Mouse (Mus musculus) liver, embryonic 13.5 days (tissue): ENCODE data around the gene Tlr6. TPM values are rescaled to one million over a fixed set of nuclear protein-coding genes. Genes with fewer than 3 reads are reported as not detected.

Experiments used
- ATAC-seq: fragments of 200-750 bp; cut with Nextera tagmentation; 2 replicates; pipeline ENCODE4 v1.8.0; 2017; ENCODE audit warnings: low read depth, mild to moderate bottlenecking, moderate number of reproducible peaks, moderate library complexity
- DNase-seq: peaks from one replicate; pipeline ENCODE4 v3.0.0; 2022
- H3K27ac ChIP-seq: fragments of 300-500 bp; sonication (generic); 2 replicates; pipeline ENCODE4 v1.5.1; 2015; ENCODE audit warnings: moderate library complexity, mild to moderate bottlenecking, inconsistent platforms
- H3K27me3 ChIP-seq: fragments of 300-500 bp; sonication (generic); 2 replicates; pipeline ENCODE4 v1.6.1; 2015; ENCODE audit warnings: mild to moderate bottlenecking, inconsistent platforms
- H3K36me3 ChIP-seq: fragments of 300-500 bp; sonication (generic); 2 replicates; pipeline ENCODE4 v1.6.1; 2015; ENCODE audit warnings: mild to moderate bottlenecking, inconsistent platforms
- H3K4me1 ChIP-seq: fragments of 300-500 bp; sonication (generic); replicated peaks from 2 replicates; pipeline ENCODE4 v1.6.1; 2015; ENCODE audit warnings: inconsistent platforms
- H3K4me2 ChIP-seq: fragments of 300-500 bp; sonication (generic); 2 replicates; pipeline ENCODE4 v1.6.1; 2015; ENCODE audit warnings: inconsistent platforms, mild to moderate bottlenecking, moderate library complexity
- H3K4me3 ChIP-seq: fragments of 300-500 bp; sonication (generic); replicated peaks from 2 replicates; pipeline ENCODE4 v1.5.1; 2015; ENCODE audit warnings: mild to moderate bottlenecking, inconsistent platforms
- H3K9ac ChIP-seq: fragments of 300-500 bp; sonication (generic); 2 replicates; pipeline ENCODE4 v1.6.1; 2015; ENCODE audit warnings: mild to moderate bottlenecking, inconsistent platforms
- H3K9me3 ChIP-seq: fragments of 300-500 bp; sonication (generic); replicated peaks from 2 replicates; pipeline ENCODE4 v1.6.1; 2016; ENCODE audit warnings: inconsistent platforms
- WGBS: fragments of 180-500 bp; shearing (Covaris S2); methylation state at CpG from one replicate; pipeline ENCODE4 v1.1.7; 2015; ENCODE audit not compliant: insufficient replicate concordance; 5-methylcytosine and 5-hydroxymethylcytosine counted together
- microRNA counts: library from miRNA; unstranded; fragments of <30 nt; microRNA quantifications from one replicate; lab custom pipeline; 2016
- microRNA-seq: library from miRNA; unstranded; fragments of <30 nt; microRNA quantifications from one replicate; pipeline ENCODE4, GENCODE M21; 2016
- polyA plus RNA-seq: library from polyadenylated mRNA; unstranded; fragments of >200 nt; fragmentation: Nextera tagmentation; extraction: Ambion mirVana; gene quantifications from 2 replicates; pipeline ENCODE4 v1.2.1, GENCODE M21; 2015

Gene Tlr6
- polyA plus RNA-seq, 1 experiment from 2014 or later = 0.40 TPM

- DNase-seq = no peak
- no peak overlapping the region for H3K9ac ChIP-seq
- WGBS = 58% methylated on average over 5 of the region's 5 CpGs
- no peaks in the 10 kb centered on the region for H3K27me3 ChIP-seq
- no peaks in the 10 kb centered on the region for H3K9me3 ChIP-seq
- ATAC-seq = no peak
- no peak overlapping the region for H3K27ac ChIP-seq
- H3K36me3 ChIP-seq = no peaks in the 10 kb centered on the region
- no peak overlapping the region for H3K4me2 ChIP-seq
- no peak overlapping the region for H3K4me3 ChIP-seq
- 0 out of 2 replicates have a peak, but pooled peaks cover 3% of the 10 kb centered on the region for H3K4me1 ChIP-seq
Observed at GRCm38 (mm10) chr5:64922891-64923381, 37.0 kb downstream of the Tlr6 start.

- no peaks in the 10 kb centered on the region for H3K36me3 ChIP-seq
- no peak for ATAC-seq
- no peak overlapping the region for H3K4me3 ChIP-seq
- no peak for DNase-seq
- H3K27me3 ChIP-seq = no peaks in the 10 kb centered on the region
- WGBS = 65% methylated on average over 6 of the region's 6 CpGs
- H3K4me1 ChIP-seq = no peaks in the 10 kb centered on the region
- H3K4me2 ChIP-seq = no peak overlapping the region
- H3K9me3 ChIP-seq = 0 out of 2 replicates have a peak, but pooled peaks cover 3% of the 10 kb centered on the region
- no peak overlapping the region for H3K9ac ChIP-seq
- H3K27ac ChIP-seq = no peak overlapping the region
Observed at GRCm38 (mm10) chr5:64918616-64919597, 41.0 kb downstream of the Tlr6 start.

- Histone ChIP-seq H3K27ac (no peak overlapping the region), H3K9ac (no peak overlapping the region), H3K9me3 (0 out of 2 replicates have a peak, but pooled peaks cover 3% of the 10 kb centered on the region), H3K27me3 (no peaks in the 10 kb centered on the region), H3K4me3 (no peak overlapping the region), H3K4me2 (no peak overlapping the region), H3K4me1 (no peaks in the 10 kb centered on the region), H3K36me3 (no peaks in the 10 kb centered on the region)
- no peak for DNase-seq
- ATAC-seq = no peak
- WGBS = 81% methylated on average over 11 of the region's 11 CpGs
Observed at GRCm38 (mm10) chr5:64917721-64918120, 42.2 kb downstream of the Tlr6 start.

- Histone ChIP-seq H3K9ac (no peak overlapping the region), H3K27ac (no peak overlapping the region)
Observed at GRCm38 (mm10) chr5:64917161-64917560, 42.7 kb downstream of the Tlr6 start.

GRCm38 (mm10) chr5:64908585-64909284 lies 51.2 kb downstream of the Tlr6 start:
- Histone ChIP-seq H3K4me3 (no peak overlapping the region), H3K9ac (no peak overlapping the region), H3K27me3 (no peaks in the 10 kb centered on the region), H3K36me3 (no peaks in the 10 kb centered on the region), H3K9me3 (peaks cover 7% of the 10 kb centered on the region; the same call in 1 of the 2 replicates), H3K4me2 (no peak overlapping the region), H3K27ac (no peak overlapping the region), H3K4me1 (no peaks in the 10 kb centered on the region)
- no peak for DNase-seq
- WGBS = 70% methylated on average over 6 of the region's 6 CpGs
- no peak for ATAC-seq

More at GRCm38 (mm10) chr5:64917161-64917560, 42.7 kb downstream of the Tlr6 start:
- H3K9me3 ChIP-seq = 0 out of 2 replicates have a peak, but pooled peaks cover 3% of the 10 kb centered on the region
- DNase-seq (no peak), ATAC-seq (no peak)
- WGBS = 84% methylated on average over 9 of the region's 9 CpGs
- no peaks in the 10 kb centered on the region for H3K36me3 ChIP-seq
- H3K27me3 ChIP-seq = no peaks in the 10 kb centered on the region
- H3K4me3 ChIP-seq = no peak overlapping the region
- H3K4me1 ChIP-seq = no peaks in the 10 kb centered on the region
- no peak overlapping the region for H3K4me2 ChIP-seq

- no peak overlapping the region for H3K9ac ChIP-seq
- no peaks in the 10 kb centered on the region for H3K36me3 ChIP-seq
- peaks cover 7% of the 10 kb centered on the region; the same call in 1 of the 2 replicates for H3K9me3 ChIP-seq
- H3K4me3 ChIP-seq = no peak overlapping the region
- H3K27ac ChIP-seq = no peak overlapping the region
- no peaks in the 10 kb centered on the region for H3K4me1 ChIP-seq
- ATAC-seq (no peak), DNase-seq (no peak)
- WGBS = 75% methylated on average over 5 of the region's 5 CpGs
- no peaks in the 10 kb centered on the region for H3K27me3 ChIP-seq
- H3K4me2 ChIP-seq = no peak overlapping the region
Observed at GRCm38 (mm10) chr5:64907906-64908305, 52.0 kb downstream of the Tlr6 start.

GRCm38 (mm10) chr5:64905516-64906271 lies 54.2 kb downstream of the Tlr6 start:
- no peak overlapping the region for H3K4me2 ChIP-seq
- H3K4me3 ChIP-seq = no peak overlapping the region
- peaks cover 10% of the 10 kb centered on the region; the same call in 1 of the 2 replicates for H3K9me3 ChIP-seq
- WGBS = 59% methylated on average over 14 of the region's 14 CpGs
- no peak for DNase-seq
- H3K27ac ChIP-seq = no peak overlapping the region
- no peak overlapping the region for H3K9ac ChIP-seq
- no peaks in the 10 kb centered on the region for H3K4me1 ChIP-seq
- no peak for ATAC-seq
- H3K36me3 ChIP-seq = no peaks in the 10 kb centered on the region
- H3K27me3 ChIP-seq = no peaks in the 10 kb centered on the region

MicroRNA genes within 50 kb of the gene (microRNA counts, 519-probe panel; counts per million panel counts)
- microRNA mmu-miR-574-3p (lab: Ali Mortazavi, UCI) (3,378 counts per million, percentile 21 among the panel's probes with 10 or more counts), microRNA mmu-miR-574-5p (lab: Ali Mortazavi, UCI) (114 counts per million)

Small RNA genes within 50 kb of the gene (microRNA-seq; reads per million reads assigned to microRNA genes)
- gene Mir574 = 178 reads per million, percentile 57 among the genes with 10 or more reads in this experiment

Other genes with a start within 250 kb of the Tlr6 start
- 73.2 and 78.4 TPM in 2 replicates for gene Klf3, start 156.7 kb downstream of the Tlr6 start, polyA plus RNA-seq
- gene Tlr1, start 26.5 kb downstream of the Tlr6 start, polyA plus RNA-seq = 0.71 and 0.95 TPM in 2 replicates
- gene Fam114a1, start 10.0 kb upstream of the Tlr6 start, polyA plus RNA-seq = 12.3 and 14.7 TPM in 2 replicates
- 0.44 and 0.55 TPM in 2 replicates for gene Tmem156, start 132.0 kb upstream of the Tlr6 start, polyA plus RNA-seq
- 3.9 and 4.4 TPM in 2 replicates for gene Klhl5, start 147.4 kb upstream of the Tlr6 start, polyA plus RNA-seq
- 0.61 and 1.2 TPM in 2 replicates for gene Wdr19, start 239.6 kb upstream of the Tlr6 start, polyA plus RNA-seq